Mouse (Mus musculus) midbrain, embryonic 15.5 days (tissue): ENCODE data around the gene Sept10. TPM values are rescaled to one million over a fixed set of nuclear protein-coding genes. Genes with fewer than 3 reads are reported as not detected.

Source experiments
- ATAC-seq: fragments of 200-750 bp; cut with Nextera tagmentation; replicated peaks from 2 replicates; pipeline ENCODE4 v1.8.0; 2017; ENCODE audit warnings: moderate TSS enrichment
- H3K27ac ChIP-seq: fragments of 300-500 bp; sonication (generic); 2 replicates; pipeline ENCODE4 v1.5.1; 2015; ENCODE audit warnings: mild to moderate bottlenecking, inconsistent platforms
- H3K27me3 ChIP-seq: fragments of 300-500 bp; sonication (generic); replicated peaks from 2 replicates; pipeline ENCODE4 v1.6.1; 2015; ENCODE audit warnings: inconsistent platforms
- H3K36me3 ChIP-seq: fragments of 300-500 bp; sonication (generic); replicated peaks from 2 replicates; pipeline ENCODE4 v1.6.1; 2015; ENCODE audit warnings: inconsistent platforms
- H3K4me1 ChIP-seq: fragments of 300-500 bp; sonication (generic); 2 replicates; pipeline ENCODE4 v1.6.1; 2015; ENCODE audit warnings: inconsistent platforms
- H3K4me2 ChIP-seq: fragments of 300-500 bp; sonication (generic); 2 replicates; pipeline ENCODE4 v1.6.1; 2015; ENCODE audit warnings: inconsistent platforms, mild to moderate bottlenecking, moderate library complexity
- H3K4me3 ChIP-seq: fragments of 300-500 bp; sonication (generic); 2 replicates; pipeline ENCODE4 v1.5.1; 2015; ENCODE audit warnings: mild to moderate bottlenecking, inconsistent platforms
- H3K9ac ChIP-seq: fragments of 300-500 bp; sonication (generic); 2 replicates; pipeline ENCODE4 v1.6.1; 2015; ENCODE audit warnings: mild to moderate bottlenecking, inconsistent platforms
- H3K9me3 ChIP-seq: fragments of 300-500 bp; sonication (generic); 2 replicates; pipeline ENCODE4 v1.6.1; 2016; ENCODE audit warnings: inconsistent platforms
- WGBS: fragments of 180-500 bp; shearing (Covaris S2); methylation state at CpG from one replicate; pipeline ENCODE4 v1.1.7; 2015; ENCODE audit warnings: mixed read lengths; 5-methylcytosine and 5-hydroxymethylcytosine counted together
- polyA plus RNA-seq: library from polyadenylated mRNA; unstranded; fragments of >200 nt; fragmentation: Nextera tagmentation; extraction: Ambion mirVana; gene quantifications from 2 replicates; pipeline ENCODE4 v1.2.1, GENCODE M21; 2015

Sept10 gene
- 11.5 and 13.4 TPM in 2 replicates for polyA plus RNA-seq

DNA sequence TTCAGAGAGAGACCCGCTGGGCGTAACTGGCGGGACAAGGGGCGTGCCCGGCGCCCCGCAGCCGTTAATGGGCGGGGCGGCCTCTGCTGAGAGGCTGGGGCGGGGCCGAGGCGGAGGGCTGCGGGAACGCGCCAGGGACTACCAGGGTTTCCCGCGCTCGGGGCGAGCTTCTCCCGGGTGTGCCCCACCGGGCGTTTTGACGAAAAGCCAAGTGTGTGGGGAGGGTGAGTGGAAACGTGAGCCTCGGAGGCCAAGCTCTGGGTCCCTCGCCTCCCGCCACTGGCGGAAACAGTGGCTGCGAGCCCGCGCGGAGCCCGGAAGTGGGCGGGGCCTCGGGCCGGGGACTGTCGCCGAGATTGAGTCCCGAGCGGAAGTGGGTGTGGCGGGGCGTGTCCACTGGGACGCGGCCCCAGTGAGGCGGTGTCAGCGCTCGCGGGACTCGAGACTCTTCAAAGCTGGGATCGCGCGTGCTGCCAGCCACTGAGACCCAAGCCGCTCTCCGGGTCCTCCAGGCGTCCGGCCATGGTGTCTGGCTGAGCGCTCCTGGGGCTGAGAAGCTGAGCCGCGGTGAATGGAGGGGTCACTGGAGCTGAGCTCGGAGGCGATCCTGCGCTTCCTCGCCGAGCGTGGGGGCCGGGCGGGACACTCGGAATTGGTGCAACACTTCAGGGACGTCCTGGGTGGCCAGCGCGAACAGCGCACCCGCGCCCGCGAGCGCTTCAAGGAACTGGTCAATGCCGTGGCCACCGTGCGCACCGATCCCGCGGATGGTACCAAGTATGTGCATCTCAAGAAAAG is at the start of gene Sept10, which contains the start of gene Sowahc:
Gene Sept10 (minus strand): TSS at position 375 of the 798 bp plus-strand sequence.
Gene Sowahc (plus strand): TSS at position 481 of the 798 bp plus-strand sequence.
- peaks cover 29% of the 10 kb centered on the region for H3K4me1 ChIP-seq
- peak within 1 kb of the TSS; percentile 98 for H3K4me2 ChIP-seq
- no peaks in the 10 kb centered on the region for H3K9me3 ChIP-seq
- H3K4me3 ChIP-seq: peak within 1 kb of the TSS; percentile 86
- H3K27me3 ChIP-seq: no peaks in the 10 kb centered on the region
- H3K9ac ChIP-seq: peak within 1 kb of the TSS; percentile 97
- H3K36me3 ChIP-seq: no peaks in the 10 kb centered on the region
- ATAC-seq: peak; percentile 98
- peak within 1 kb of the TSS; percentile 96 for H3K27ac ChIP-seq
- under 1% methylated on average over 84 of the region's 84 CpGs for WGBS

DNA sequence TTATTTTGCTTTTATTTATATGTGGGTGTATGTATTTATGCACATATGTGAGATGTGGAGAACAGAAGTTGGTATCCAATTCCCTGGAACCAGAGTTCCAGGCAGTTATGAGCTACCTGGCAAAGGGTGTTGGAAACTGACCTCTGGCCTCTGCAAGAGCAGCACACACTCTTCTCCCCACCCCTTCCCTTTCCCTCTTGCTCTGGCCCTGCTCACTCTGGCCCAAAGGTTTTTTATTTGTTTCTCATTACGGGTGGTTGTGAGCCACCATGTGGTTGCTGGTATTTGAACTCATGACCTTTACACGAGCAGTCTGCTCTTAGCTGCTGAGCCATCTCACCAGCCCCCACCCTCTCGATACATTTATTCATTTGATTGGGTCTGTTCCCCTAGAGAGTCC is 47.1 kb upstream of the Sept10 start:
- Histone ChIP-seq H3K4me3 (no peak overlapping the region), H3K4me1 (no peaks in the 10 kb centered on the region), H3K9me3 (no peaks in the 10 kb centered on the region), H3K4me2 (no peak overlapping the region), H3K27me3 (no peaks in the 10 kb centered on the region), H3K9ac (no peak overlapping the region), H3K27ac (no peak overlapping the region), H3K36me3 (no peaks in the 10 kb centered on the region)
- 56% methylated on average over 3 of the region's 3 CpGs for WGBS
- ATAC-seq: no peak

DNA sequence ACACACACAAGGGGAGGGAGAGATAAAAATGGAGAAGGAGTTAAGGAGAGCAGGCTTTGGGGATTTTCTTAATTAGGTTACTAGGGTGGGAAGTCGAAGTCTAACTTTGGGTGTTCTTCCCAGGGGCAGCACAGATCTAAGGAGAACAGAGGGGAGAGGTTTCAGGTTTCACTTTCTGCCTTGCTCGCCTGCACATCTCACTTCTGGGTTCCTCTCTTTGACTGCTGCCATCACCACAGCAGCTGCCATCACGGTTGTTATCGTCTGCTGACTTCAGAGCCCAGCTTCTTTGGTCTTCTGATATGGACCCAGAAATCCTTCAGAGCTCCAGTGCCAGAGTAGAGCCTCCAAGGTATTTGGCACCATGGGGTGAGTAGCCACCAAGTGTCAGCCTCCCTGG is 46.5 kb upstream of the Sept10 start:
- 55% methylated on average over 4 of the region's 4 CpGs for WGBS
- no peak for ATAC-seq
- H3K9ac ChIP-seq: no peak overlapping the region
- no peaks in the 10 kb centered on the region for H3K4me1 ChIP-seq
- no peak overlapping the region for H3K27ac ChIP-seq
- no peaks in the 10 kb centered on the region for H3K9me3 ChIP-seq
- H3K27me3 ChIP-seq: no peaks in the 10 kb centered on the region
- no peak overlapping the region for H3K4me3 ChIP-seq
- no peak overlapping the region for H3K4me2 ChIP-seq
- H3K36me3 ChIP-seq: no peaks in the 10 kb centered on the region

DNA sequence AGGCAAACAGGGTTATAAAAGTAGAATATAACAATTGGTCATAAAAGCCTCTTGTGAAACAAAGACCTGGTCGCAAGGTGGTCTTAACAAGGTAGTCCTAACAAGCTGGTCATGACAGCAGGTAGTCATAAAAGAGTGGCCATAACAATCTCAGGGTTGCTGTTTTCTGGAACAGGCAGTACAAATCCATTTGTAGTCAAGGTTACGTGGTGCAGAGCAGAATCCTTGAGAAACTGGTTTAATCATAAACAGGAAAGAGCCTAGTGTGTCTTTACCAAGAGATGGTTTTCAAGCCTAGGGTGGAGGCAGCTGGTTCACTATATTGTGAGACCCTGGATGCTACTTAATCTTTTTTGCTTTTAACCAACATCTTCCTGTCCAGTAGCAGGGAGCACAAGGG is 45.6 kb upstream of the Sept10 start:
- WGBS: 92% methylated on average over 2 of the region's 2 CpGs
- Histone ChIP-seq H3K36me3 (no peaks in the 10 kb centered on the region), H3K4me3 (no peak overlapping the region), H3K27ac (no peak overlapping the region), H3K9ac (no peak overlapping the region), H3K9me3 (no peaks in the 10 kb centered on the region), H3K4me2 (no peak overlapping the region), H3K4me1 (no peaks in the 10 kb centered on the region), H3K27me3 (no peaks in the 10 kb centered on the region)
- ATAC-seq: no peak

DNA sequence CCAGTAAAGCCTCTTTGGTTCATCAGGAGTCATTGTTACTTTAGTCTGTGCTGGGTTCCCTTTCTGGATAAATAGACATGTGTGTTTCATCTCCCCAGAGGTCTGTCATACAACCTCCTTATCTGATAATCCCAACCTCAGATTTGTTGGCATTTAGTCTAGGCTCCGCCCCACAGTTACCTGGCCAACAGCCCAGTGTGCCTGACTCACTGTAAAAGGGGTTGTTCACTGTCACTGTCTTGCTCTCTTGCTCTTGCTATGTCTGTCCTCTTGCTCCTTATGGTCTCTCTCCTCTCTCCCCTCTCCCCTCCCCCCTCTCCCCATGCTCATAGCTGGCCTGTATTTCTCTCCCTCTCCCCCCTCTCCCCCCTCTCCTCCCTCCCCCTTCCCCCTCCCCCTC is 44.5 kb upstream of the Sept10 start:
- H3K4me1 ChIP-seq: no peaks in the 10 kb centered on the region
- no peak overlapping the region for H3K4me2 ChIP-seq
- WGBS: 95% methylated on average over 1 of the region's 1 CpGs
- H3K27ac ChIP-seq: no peak overlapping the region
- no peaks in the 10 kb centered on the region for H3K27me3 ChIP-seq
- no peaks in the 10 kb centered on the region for H3K9me3 ChIP-seq
- no peak overlapping the region for H3K9ac ChIP-seq
- no peaks in the 10 kb centered on the region for H3K36me3 ChIP-seq
- ATAC-seq: no peak
- H3K4me3 ChIP-seq: no peak overlapping the region

DNA sequence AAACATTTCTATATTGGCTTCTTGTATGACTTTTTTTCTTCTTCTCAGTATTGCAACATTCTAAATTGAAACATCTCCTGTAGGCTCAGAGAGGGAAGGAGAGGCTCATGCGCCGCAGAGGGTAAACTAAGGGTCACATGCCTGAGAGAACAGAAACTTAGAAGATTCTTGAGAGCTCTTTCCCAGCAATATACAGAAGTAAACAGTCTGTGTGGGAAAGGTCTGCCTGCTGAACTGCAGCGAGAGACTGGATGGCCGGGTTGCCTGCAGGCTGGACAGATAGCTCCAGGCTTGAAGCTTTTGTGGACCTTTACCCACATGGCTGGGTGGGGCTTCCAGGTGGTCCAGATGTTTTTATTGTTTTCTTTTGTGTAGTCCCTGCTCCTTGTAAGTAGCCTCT is 44.0 kb upstream of the Sept10 start:
- H3K4me3 ChIP-seq: no peak overlapping the region
- ATAC-seq: no peak
- H3K4me2 ChIP-seq: no peak overlapping the region
- H3K4me1 ChIP-seq: no peaks in the 10 kb centered on the region
- H3K27ac ChIP-seq: no peak overlapping the region
- 71% methylated on average over 4 of the region's 4 CpGs for WGBS
- H3K9me3 ChIP-seq: no peaks in the 10 kb centered on the region
- H3K9ac ChIP-seq: no peak overlapping the region
- no peaks in the 10 kb centered on the region for H3K27me3 ChIP-seq
- H3K36me3 ChIP-seq: no peaks in the 10 kb centered on the region

DNA sequence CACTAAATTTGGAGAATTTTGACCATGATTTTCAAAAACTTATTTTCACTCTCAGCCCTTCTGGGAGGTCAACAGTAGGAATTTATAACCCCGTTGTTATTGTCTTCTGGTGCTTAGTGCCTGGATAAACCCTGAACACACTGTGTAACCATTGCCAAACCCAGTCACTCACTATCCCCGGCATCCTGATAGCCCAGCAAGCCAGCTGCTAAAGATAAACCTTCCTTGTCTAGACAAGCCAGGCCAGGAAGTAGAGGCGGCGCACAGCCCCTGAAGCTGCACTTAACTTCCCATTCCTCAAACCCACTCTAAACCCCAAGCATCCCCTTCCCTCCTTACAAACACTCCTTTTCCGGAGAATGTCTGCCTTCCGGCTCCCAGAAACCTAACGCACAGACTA is 43.4 kb upstream of the Sept10 start:
- no peak overlapping the region for H3K27ac ChIP-seq

DNA sequence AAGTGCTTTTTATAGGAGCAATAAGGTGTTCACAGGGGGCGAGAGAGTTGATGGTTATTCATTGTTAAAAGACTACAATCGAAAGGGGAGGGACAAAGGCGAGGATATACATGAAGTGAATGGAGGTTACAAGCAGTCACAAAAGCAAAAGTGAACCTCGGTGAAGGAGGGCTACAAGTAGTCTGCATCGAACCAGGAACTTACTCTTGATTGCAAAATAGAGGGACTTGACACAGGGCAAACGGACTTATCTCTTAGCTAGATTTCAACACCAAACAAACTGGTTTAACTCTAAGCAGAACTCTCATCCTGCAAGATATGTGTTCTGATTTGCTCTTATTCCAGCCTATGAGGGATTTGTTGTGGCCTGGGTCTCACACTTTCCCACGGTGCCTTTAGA is 41.3 kb upstream of the Sept10 start:
- Histone ChIP-seq H3K4me1 (no peaks in the 10 kb centered on the region), H3K9ac (no peak overlapping the region), H3K27me3 (no peaks in the 10 kb centered on the region), H3K27ac (no peak overlapping the region), H3K4me2 (no peak overlapping the region), H3K9me3 (no peaks in the 10 kb centered on the region), H3K4me3 (no peak overlapping the region), H3K36me3 (no peaks in the 10 kb centered on the region)
- no peak for ATAC-seq
- WGBS: 70% methylated on average over 7 of the region's 7 CpGs

More for the DNA sequence above, 43.4 kb upstream of the Sept10 start:
- Histone ChIP-seq H3K4me2 (no peak overlapping the region), H3K9me3 (no peaks in the 10 kb centered on the region), H3K9ac (no peak overlapping the region), H3K27me3 (no peaks in the 10 kb centered on the region), H3K4me1 (no peaks in the 10 kb centered on the region), H3K36me3 (no peaks in the 10 kb centered on the region), H3K4me3 (no peak overlapping the region)
- no peak for ATAC-seq
- 88% methylated on average over 7 of the region's 7 CpGs for WGBS

DNA sequence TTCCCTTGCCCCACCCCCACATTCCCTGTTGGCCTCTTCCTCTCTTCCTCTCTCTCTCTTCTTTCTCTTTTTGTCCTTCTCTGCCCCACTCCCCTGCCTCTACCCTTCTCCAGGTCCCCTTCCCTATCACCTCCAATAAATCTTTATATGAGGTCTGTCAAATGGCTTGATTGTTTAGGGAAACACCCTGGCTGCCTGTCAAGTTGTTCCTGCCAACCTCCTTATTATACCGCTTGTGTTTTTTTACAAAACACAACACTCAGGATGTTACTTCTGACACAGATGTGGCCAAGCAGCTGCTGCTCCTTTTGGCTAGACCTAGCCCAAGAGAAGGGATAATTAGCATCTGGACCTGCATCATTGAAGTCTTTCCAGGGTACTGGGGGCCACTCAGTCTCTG is 40.4 kb upstream of the Sept10 start:
- WGBS: 77% methylated on average over 1 of the region's 1 CpGs
- no peak for ATAC-seq
- Histone ChIP-seq H3K9ac (no peak overlapping the region), H3K9me3 (no peaks in the 10 kb centered on the region), H3K4me3 (no peak overlapping the region), H3K4me2 (no peak overlapping the region), H3K27ac (no peak overlapping the region), H3K27me3 (no peaks in the 10 kb centered on the region), H3K36me3 (no peaks in the 10 kb centered on the region), H3K4me1 (no peaks in the 10 kb centered on the region)

DNA sequence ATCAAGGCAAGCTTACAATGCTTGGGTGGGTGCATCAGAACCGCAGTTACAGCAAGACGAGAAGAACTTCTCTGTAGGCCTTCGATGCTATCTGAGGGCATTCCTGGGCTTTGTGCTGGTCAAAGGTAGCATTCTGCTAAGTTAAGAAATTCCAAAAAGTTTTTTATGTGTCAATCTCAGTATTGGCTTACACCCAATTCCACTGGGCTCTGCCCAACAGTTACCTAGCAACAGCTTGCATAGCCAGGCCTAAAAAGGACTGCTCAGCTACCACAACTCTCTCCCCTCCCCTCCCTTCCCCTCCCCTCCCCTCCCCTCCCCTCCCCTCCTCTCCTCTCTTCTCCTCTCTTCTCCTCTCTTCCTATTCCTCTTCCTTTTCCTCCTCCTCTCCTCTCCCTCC is 40.0 kb upstream of the Sept10 start:
- ATAC-seq: no peak
- whole genome bisulfite sequencing: 38% methylated on average over 3 of the region's 3 CpGs
- no peak overlapping the region for H3K9ac ChIP-seq

DNA sequence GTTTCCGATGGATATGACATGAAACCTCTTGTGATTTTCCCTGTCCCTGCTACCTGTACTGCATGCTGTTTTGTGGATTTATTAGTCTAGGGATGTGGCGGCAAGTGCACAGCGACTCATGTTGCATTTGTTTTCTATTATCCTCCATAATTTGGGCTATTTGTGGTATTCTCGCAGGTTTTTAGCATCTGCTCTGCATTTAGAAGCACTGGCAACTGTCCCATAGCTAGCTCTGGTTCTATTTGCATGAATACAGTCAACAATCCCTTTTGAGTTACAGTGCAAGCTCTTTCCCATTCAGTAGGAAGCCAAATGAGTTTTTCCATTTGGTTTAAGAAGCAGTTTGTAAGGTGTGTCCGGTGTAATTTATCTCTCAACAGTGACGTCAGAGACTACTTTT is 37.9 kb upstream of the Sept10 start:
- Histone ChIP-seq H3K27me3 (no peaks in the 10 kb centered on the region), H3K9me3 (no peaks in the 10 kb centered on the region), H3K4me1 (no peaks in the 10 kb centered on the region), H3K4me2 (no peak overlapping the region), H3K9ac (no peak overlapping the region), H3K36me3 (no peaks in the 10 kb centered on the region), H3K27ac (no peak overlapping the region), H3K4me3 (no peak overlapping the region)
- WGBS: 82% methylated on average over 6 of the region's 6 CpGs
- no peak for ATAC-seq

More for the DNA sequence above, 40.0 kb upstream of the Sept10 start:
- Histone ChIP-seq H3K4me1 (no peaks in the 10 kb centered on the region), H3K27me3 (no peaks in the 10 kb centered on the region), H3K4me2 (no peak overlapping the region), H3K27ac (no peak overlapping the region), H3K36me3 (no peaks in the 10 kb centered on the region), H3K4me3 (no peak overlapping the region), H3K9me3 (no peaks in the 10 kb centered on the region)

DNA sequence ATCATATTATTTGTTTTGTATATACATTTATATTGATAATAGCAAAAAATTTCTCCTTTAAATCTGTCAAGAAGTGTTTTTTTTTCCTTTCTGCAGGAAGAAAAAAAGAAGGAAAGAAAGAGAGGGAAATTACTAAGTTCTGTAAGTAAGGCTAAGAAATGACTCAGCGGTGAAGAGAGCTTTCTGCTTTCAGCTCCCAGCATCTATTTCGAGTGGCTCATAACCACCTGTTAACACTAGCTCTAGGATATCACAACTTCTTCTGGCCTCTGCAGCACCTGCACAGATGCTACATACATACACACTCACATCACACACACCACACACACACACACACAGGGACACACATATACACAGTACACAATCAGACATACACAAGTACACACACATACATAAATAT is 34.9 kb upstream of the Sept10 start:
- Histone ChIP-seq H3K9me3 (no peaks in the 10 kb centered on the region), H3K36me3 (no peaks in the 10 kb centered on the region), H3K27me3 (no peaks in the 10 kb centered on the region), H3K27ac (no peak overlapping the region), H3K4me1 (no peaks in the 10 kb centered on the region), H3K9ac (no peak overlapping the region), H3K4me2 (no peak overlapping the region), H3K4me3 (no peak overlapping the region)
- ATAC-seq: no peak
- 96% methylated on average over 2 of the region's 2 CpGs for WGBS

DNA sequence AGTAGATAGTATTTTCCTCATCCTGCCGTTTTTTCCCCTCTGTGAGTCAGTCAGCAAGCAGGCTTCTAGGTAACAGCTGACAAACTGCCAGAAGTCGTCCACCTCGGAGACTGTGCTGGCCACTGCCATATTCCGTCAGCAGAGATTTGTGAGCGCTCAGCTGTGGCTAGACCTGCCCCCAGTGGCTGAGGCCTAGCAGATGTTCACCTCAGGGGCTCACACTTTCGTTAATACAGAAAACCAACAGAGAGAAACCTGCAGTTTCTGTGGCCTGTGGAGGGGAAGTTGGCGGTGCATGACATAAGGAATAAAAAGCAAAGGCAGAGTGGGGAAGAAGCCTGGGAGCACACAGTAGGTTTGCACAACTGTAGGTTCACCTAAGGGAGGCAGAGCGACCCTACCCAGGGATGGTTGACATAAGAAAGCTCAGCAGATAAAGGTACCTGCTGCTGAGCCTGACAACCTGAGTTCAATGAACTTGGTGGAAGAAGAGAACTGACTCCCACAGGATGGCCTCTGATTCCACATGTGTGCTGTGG is 32.0 kb upstream of the Sept10 start:
- WGBS: 70% methylated on average over 8 of the region's 8 CpGs
- Histone ChIP-seq H3K4me3 (no peak overlapping the region), H3K9me3 (no peaks in the 10 kb centered on the region), H3K4me1 (no peaks in the 10 kb centered on the region), H3K27ac (no peak overlapping the region), H3K9ac (no peak overlapping the region), H3K4me2 (no peak overlapping the region), H3K36me3 (no peaks in the 10 kb centered on the region), H3K27me3 (no peaks in the 10 kb centered on the region)
- ATAC-seq: no peak
